Mouse (Mus musculus) limb, embryonic 13.5 days (tissue): ENCODE measurements around the gene Atp2a2. TPM values are rescaled to one million over a fixed set of nuclear protein-coding genes. Genes with fewer than 3 reads are reported as not detected.

Experiments used
- ATAC-seq: fragments of 200-750 bp; cut with Nextera tagmentation; 2 replicates; pipeline ENCODE4 v1.8.0; 2017; ENCODE audit warnings: low read depth, moderate number of reproducible peaks, moderate TSS enrichment; ENCODE audit not compliant: low FRiP score
- H3K27ac ChIP-seq: fragments of 300-500 bp; sonication (generic); 2 replicates; pipeline ENCODE4 v1.5.1; 2015; ENCODE audit warnings: inconsistent platforms, mild to moderate bottlenecking, moderate library complexity
- H3K27me3 ChIP-seq: fragments of 300-500 bp; sonication (generic); 2 replicates; pipeline ENCODE4 v1.6.1; 2015; ENCODE audit warnings: mild to moderate bottlenecking, inconsistent platforms
- H3K36me3 ChIP-seq: fragments of 300-500 bp; sonication (generic); 2 replicates; pipeline ENCODE4 v1.6.1; 2015; ENCODE audit warnings: inconsistent platforms, mild to moderate bottlenecking, moderate library complexity
- H3K4me1 ChIP-seq: fragments of 300-500 bp; sonication (generic); 2 replicates; pipeline ENCODE4 v1.6.1; 2015; ENCODE audit warnings: inconsistent platforms
- H3K4me2 ChIP-seq: fragments of 300-500 bp; sonication (generic); replicated peaks from 2 replicates; pipeline ENCODE4 v1.6.1; 2015; ENCODE audit warnings: inconsistent platforms, mild to moderate bottlenecking, moderate library complexity
- H3K4me3 ChIP-seq: fragments of 300-500 bp; sonication (generic); 2 replicates; pipeline ENCODE4 v1.5.1; 2015; ENCODE audit warnings: moderate library complexity, mild to moderate bottlenecking, inconsistent platforms
- H3K9ac ChIP-seq: fragments of 300-500 bp; sonication (generic); 2 replicates; pipeline ENCODE4 v1.6.1; 2015; ENCODE audit warnings: mild to moderate bottlenecking, inconsistent platforms
- H3K9me3 ChIP-seq: fragments of 300-500 bp; sonication (generic); 2 replicates; pipeline ENCODE4 v1.6.1; 2016; ENCODE audit warnings: inconsistent platforms
- WGBS: fragments of 180-500 bp; shearing (Covaris S2); methylation state at CpG from one replicate; pipeline ENCODE4 v1.1.7; 2015; 5-methylcytosine and 5-hydroxymethylcytosine counted together
- polyA plus RNA-seq: library from polyadenylated mRNA; unstranded; fragments of >200 nt; fragmentation: Nextera tagmentation; extraction: Ambion mirVana; gene quantifications from 2 replicates; pipeline ENCODE4 v1.2.1, GENCODE M21; 2015

Gene Atp2a2
- polyA plus RNA-seq, 1 experiment from 2014 or later, result 27.0 TPM

GRCm38 (mm10) chr5:122412826-122413225 is 89.2 kb downstream of the Atp2a2 start:
- no peak overlapping the region for H3K4me3 ChIP-seq
- H3K4me2 ChIP-seq, result no peak overlapping the region
- no peak overlapping the region for H3K27ac ChIP-seq
- H3K27me3 ChIP-seq, result no peaks in the 10 kb centered on the region
- H3K9ac ChIP-seq, result no peak overlapping the region
- no peaks in the 10 kb centered on the region for H3K4me1 ChIP-seq
- 54% methylated on average over 6 of the region's 6 CpGs for WGBS
- H3K36me3 ChIP-seq, result peaks cover 14% of the 10 kb centered on the region
- ATAC-seq, result no peak
- no peaks in the 10 kb centered on the region for H3K9me3 ChIP-seq

GRCm38 (mm10) chr5:122411892-122412291 is 90.1 kb downstream of the Atp2a2 start:
- Histone ChIP-seq H3K4me3 (no peak overlapping the region), H3K4me1 (no peaks in the 10 kb centered on the region), H3K27me3 (no peaks in the 10 kb centered on the region), H3K9ac (no peak overlapping the region), H3K4me2 (no peak overlapping the region), H3K27ac (no peak overlapping the region), H3K36me3 (peaks cover 22% of the 10 kb centered on the region), H3K9me3 (no peaks in the 10 kb centered on the region)
- 60% methylated on average over 5 of the region's 5 CpGs for WGBS
- ATAC-seq, result no peak

- no peak overlapping the region for H3K4me3 ChIP-seq
- no peak overlapping the region for H3K27ac ChIP-seq
- no peaks in the 10 kb centered on the region for H3K4me1 ChIP-seq
- H3K4me2 ChIP-seq, result no peak overlapping the region
- no peak for ATAC-seq
- peaks cover 41% of the 10 kb centered on the region for H3K36me3 ChIP-seq
- WGBS, result 85% methylated on average over 19 of the region's 19 CpGs
- no peaks in the 10 kb centered on the region for H3K9me3 ChIP-seq
- H3K27me3 ChIP-seq, result no peaks in the 10 kb centered on the region
- H3K9ac ChIP-seq, result no peak overlapping the region
These were observed 92.1 kb downstream of the Atp2a2 start for GRCm38 (mm10) chr5:122409692-122410645.

GRCm38 (mm10) chr5:122405537-122405936 is 96.5 kb downstream of the Atp2a2 start:
- H3K4me1 ChIP-seq, result no peaks in the 10 kb centered on the region
- H3K4me3 ChIP-seq, result no peak overlapping the region
- no peaks in the 10 kb centered on the region for H3K9me3 ChIP-seq
- H3K4me2 ChIP-seq, result no peak overlapping the region
- WGBS, result 95% methylated on average over 10 of the region's 10 CpGs
- no peak overlapping the region for H3K9ac ChIP-seq
- H3K27me3 ChIP-seq, result no peaks in the 10 kb centered on the region
- no peak for ATAC-seq
- peaks cover 82% of the 10 kb centered on the region for H3K36me3 ChIP-seq
- no peak overlapping the region for H3K27ac ChIP-seq

Other genes with a start within 250 kb of the Atp2a2 start
- gene Tctn1, start 237.8 kb downstream of the Atp2a2 start, polyA plus RNA-seq, result 5.7 and 5.8 TPM in 2 replicates
- gene Pptc7, start 217.9 kb downstream of the Atp2a2 start, polyA plus RNA-seq, result 8.5 and 8.8 TPM in 2 replicates
- 17.1 TPM in 2 replicates for gene Rad9b, start 148.0 kb downstream of the Atp2a2 start, polyA plus RNA-seq
- 185 and 193 TPM in 2 replicates for gene Vps29, start 147.9 kb downstream of the Atp2a2 start, polyA plus RNA-seq
- 78.2 and 81.9 TPM in 2 replicates for gene Gpn3, start 130.3 kb downstream of the Atp2a2 start, polyA plus RNA-seq
- gene Fam216a, start 129.9 kb downstream of the Atp2a2 start, polyA plus RNA-seq, result 85.3 and 89.6 TPM in 2 replicates
- 99.4 and 106 TPM in 2 replicates for gene Arpc3, start 110.3 kb downstream of the Atp2a2 start, polyA plus RNA-seq
- gene Anapc7, start 80.5 kb downstream of the Atp2a2 start, polyA plus RNA-seq, result 56.2 and 59.1 TPM in 2 replicates
- gene Ift81, start 112.3 kb upstream of the Atp2a2 start, polyA plus RNA-seq, result 48.7 and 50.7 TPM in 2 replicates
- gene P2rx7, start 141.7 kb upstream of the Atp2a2 start, polyA plus RNA-seq, result 1.2 TPM in 2 replicates
- 16.1 and 16.8 TPM in 2 replicates for gene P2rx4, start 205.3 kb upstream of the Atp2a2 start, polyA plus RNA-seq